Mouse (Mus musculus) layer of hippocampus, postnatal 10 days (tissue): Measurements from ENCODE around the gene Morn1. TPM values are rescaled to one million over a fixed set of nuclear protein-coding genes. Genes with fewer than 3 reads are reported as not detected.

Source experiments
- DNase-seq, 2 experiments: peaks; one replicate each; pipeline ENCODE4 v3.0.0; 2021; ENCODE audit warnings: low spot score in 2 of 2
- total RNA-seq, 2 experiments: library from RNA; stranded (reverse); gene quantifications; 2 replicates each; pipeline ENCODE4 v1.2.3; 2021

Morn1 gene
- total RNA-seq, 2 experiments from 2014 or later, result 17.8 to 20.6 TPM

- no peak for DNase-seq
Measured at GRCm38 (mm10) chr4:155157871-155158542, 71.6 kb downstream of the Morn1 start.

- no peak for DNase-seq
Measured at GRCm38 (mm10) chr4:155158543-155158917, 72.2 kb downstream of the Morn1 start.

DNA sequence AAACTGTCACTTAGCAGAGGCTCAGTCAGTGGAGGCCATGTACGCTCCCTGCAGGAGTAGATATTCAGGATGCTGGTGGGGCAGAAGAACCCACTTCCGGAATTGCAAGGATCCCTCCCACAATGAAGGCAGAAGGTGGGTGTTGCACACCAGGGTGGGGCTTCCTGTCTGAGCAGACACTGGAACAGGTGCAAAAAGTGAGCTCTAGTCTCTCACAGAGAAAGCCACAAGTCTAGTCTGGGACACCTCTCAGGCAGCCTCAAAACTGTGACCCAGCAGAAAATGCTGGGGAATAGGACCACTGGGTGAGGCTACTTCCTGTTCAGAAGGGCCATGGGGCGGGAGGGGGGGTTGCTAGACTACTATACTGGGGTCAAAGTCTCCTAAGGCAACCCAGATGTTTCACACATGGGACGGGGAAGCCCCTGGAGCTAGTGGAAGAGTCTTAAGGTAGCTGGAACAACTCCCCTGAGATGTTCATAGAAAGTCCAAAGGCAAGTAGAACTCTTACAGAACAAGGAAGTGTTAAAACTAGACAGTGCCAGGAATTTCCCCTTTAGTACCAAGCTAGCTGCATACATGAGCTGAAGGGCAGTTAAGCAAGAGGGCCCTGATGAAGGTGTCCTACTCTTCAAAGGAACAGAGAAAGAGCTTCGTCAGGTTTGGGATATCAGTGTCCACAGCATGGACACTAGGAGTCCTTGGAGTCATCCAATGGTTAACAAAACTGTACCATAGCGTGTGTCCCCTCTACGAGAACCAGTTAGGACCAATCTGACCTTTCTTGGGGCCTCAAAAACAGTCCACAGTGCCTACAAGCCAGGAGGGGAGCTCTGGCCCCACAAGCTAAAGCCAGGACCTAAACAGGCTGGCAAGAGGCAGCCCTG lies 76.3 kb downstream of the Morn1 start:
- DNase-seq, result no peak

DNA sequence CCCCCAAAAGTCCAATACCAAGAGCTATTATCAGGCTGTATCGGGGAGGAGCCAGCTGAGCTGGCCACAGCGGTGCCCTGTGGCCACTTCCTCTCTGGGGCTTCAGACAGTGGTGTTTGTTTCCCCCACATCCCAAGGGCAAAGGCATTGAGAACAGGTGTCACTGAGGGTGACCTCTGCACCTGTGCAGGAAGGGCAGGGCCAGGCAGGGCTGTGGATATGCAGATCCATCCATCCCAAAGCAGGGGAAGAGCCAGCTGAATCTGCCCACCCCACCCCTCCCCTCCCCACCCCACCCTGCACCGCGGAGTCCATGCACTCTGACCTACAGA lies 76.9 kb downstream of the Morn1 start:
- DNase-seq, result no peak

GRCm38 (mm10) chr4:155163685-155164084 lies 77.3 kb downstream of the Morn1 start:
- DNase-seq, result no peak

DNA sequence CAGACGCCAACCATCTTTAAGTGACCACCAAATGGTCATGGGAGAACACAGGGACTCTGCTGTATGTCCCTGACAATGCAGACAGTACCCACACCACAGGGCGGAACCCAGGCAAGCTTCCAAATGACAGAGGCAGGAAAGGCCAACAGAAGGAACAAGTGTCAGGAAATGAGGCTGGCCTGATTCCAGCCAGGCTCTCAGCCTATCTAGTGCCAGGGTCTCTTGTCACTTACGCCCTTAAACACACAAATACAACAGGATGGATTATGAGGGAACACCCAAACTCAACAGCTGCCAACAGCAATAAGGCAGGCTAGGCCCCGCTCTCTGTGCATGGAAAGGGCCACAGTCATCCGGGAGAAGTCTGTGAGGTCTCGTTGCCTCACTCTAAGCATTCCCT lies 78.2 kb downstream of the Morn1 start:
- DNase-seq, result no peak

DNA sequence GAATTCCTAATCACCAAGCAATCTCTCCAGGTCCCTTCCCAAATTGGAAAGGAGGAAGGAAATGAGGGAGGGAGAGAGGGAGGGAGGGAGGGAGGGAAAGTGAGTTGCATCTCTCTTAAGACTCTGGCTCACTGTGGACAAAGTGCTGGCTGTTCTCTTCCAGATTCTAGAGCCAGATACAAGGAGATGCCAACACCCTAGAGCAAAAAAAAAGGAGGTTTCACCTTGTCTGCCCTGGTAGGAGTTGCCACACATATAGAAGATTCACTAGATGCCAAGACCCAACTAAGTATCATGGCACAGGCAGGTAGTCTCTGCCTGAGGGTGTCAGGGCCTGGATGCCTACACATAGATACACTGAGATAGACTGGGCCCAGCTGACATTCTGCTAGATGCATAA lies 79.5 kb downstream of the Morn1 start:
- no peak for DNase-seq

DNA sequence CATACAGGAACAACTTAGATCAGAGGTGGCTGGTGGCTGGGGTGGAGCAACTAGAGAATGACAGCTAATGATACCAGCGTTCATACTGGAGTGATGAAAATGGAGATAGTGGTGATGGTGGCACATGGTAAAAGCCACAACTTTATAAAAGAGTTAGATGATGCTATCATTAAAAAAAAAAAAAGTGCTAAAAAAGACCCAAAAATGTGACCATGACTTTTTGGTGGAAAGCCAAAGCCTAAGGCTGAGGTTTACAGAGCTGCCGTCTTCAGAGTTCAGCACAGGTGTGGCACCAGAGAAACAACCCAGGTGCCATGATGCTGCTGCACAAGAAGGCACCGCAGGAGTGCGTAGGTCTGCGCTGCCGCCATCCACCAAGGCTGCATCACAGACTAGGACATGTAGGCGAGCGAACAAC lies 82.5 kb downstream of the Morn1 start:
- DNase-seq, result no peak

- no peak for DNase-seq
Measured at GRCm38 (mm10) chr4:155170614-155171212, 84.3 kb downstream of the Morn1 start.

DNA sequence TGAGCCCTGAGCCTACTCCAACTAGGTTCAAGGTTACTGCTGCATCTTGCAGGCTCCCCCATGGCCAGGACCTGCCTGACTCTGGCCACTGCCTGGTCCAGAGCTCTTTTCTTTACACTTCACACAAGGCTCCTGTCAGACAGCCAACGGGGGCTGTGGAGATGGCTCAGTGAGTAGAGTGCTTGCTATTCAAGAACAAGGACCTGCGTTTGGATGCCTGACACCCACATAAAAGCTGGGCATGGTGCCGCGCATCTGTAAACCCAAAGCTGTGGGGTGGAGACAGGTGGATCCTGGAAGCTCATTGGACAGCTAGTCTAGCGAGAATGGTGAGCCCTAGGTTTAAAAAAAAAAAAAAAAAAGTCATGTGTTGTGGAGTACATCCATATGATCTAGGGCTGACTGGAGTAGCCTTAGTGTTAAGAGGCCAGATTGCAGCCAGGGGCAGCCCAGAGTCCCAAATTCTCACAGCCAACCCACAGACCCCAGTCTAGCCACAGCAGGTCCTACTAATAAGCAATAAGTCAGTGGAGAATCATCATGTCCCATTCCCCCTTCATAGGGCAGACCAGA lies 85.7 kb downstream of the Morn1 start:
- peak in 1 of 2 experiments; percentile 55 for DNase-seq

- peak; percentile 67 to 72 for DNase-seq
Measured at GRCm38 (mm10) chr4:155172909-155173821, 86.8 kb downstream of the Morn1 start.

DNA sequence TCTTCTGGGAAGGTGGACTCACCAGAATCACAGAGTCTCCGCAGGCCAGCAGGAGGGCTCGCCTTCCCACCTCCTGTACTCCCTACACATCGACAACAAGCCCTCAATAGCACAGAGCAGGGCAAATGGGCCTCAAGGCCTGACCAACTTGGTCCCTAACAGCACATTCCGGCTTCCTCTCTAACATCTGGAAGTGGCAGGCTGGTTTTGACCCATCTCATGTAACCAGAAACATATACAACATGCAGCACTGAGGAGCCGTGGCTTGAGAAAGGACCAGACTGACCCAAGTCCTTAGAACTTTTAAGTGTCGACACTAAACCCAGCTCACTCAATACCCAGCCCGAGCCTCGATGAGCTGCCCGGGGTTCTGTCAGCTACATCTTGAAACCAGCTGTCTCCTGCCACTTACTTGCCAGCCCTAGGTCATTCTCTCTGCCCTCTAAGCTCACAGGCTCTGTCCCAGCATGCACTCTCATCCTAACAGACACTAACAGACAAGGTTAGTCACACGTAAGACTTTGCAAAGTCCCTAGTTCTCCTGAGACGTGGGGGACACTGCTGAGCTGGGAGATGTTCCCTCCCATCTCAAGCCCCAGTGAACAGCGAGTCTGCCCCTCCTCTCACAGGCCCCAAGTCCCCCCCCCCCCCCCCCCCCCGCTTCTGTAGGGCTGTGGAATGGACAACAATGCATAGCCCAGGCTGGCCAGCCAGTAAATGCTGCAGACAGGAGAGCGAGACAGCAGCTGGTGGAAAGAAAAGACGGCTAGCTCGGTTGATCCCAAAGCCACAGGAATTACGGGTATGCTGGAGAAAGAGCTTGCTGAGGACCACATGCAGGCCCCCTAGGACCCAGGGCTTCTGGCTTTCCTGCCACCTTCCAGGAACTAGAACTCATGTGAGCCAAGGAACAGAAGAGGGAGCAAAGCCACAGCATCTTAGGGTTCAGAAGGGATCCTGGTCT lies 87.7 kb downstream of the Morn1 start:
- no peak for DNase-seq

GRCm38 (mm10) chr4:155176210-155176609 lies 89.8 kb downstream of the Morn1 start:
- DNase-seq, result no peak

- DNase-seq, result peak in 1 of 2 experiments; percentile 43
Measured at GRCm38 (mm10) chr4:155178274-155178673, 91.9 kb downstream of the Morn1 start.

DNA sequence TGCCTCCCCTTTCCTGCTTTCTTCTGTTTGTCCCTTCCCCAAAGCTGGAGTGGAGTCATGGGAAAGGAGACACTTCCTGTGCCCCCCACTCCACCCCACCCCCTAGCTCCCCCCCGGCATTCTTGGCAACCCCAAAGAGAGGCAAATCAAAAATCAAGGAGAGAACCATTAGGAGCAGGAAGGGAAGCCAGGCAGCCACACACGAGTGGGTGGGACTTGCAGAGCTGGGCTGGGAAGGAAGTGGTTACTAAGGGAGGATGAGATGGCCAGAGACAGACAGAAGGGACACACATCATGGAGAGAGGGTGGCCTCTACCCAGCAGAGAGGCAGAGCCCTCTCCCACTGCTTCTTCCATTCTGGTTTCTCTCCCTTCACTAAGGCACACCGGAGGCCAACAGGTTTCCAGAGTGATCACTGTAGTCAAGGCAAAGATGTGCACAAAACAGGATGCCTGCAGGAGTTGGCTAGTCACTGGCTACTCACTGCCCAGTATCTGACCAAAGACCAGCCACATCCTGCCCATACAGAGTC lies 92.7 kb downstream of the Morn1 start:
- DNase-seq, result no peak

- DNase-seq, result no peak
Measured at GRCm38 (mm10) chr4:155183201-155183600, 96.8 kb downstream of the Morn1 start.

- no peak for DNase-seq
Measured at GRCm38 (mm10) chr4:155184248-155185070, 98.1 kb downstream of the Morn1 start.

DNA sequence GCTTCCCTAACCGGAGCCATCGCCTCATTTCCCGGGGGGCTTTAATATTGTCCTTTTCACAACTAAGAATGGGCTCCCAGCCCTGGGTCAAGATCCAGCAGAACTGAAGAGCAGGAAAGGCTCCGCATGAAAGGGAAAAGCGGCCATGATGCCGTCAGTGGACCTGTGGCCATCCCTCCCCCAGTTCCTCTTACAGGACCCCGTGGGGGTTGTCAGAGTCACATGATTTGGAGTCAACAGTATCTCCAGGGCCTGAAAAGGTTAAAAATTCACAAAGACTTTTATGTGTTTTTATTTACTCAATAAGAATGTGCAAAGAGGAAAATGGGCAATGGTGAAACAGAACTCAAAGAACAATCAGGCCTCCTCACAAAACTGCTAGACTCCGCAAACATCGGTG lies 99.5 kb downstream of the Morn1 start:
- no peak for DNase-seq
